Mouse (Mus musculus): ENCODE measurements around the gene Mmp24.

DNA sequence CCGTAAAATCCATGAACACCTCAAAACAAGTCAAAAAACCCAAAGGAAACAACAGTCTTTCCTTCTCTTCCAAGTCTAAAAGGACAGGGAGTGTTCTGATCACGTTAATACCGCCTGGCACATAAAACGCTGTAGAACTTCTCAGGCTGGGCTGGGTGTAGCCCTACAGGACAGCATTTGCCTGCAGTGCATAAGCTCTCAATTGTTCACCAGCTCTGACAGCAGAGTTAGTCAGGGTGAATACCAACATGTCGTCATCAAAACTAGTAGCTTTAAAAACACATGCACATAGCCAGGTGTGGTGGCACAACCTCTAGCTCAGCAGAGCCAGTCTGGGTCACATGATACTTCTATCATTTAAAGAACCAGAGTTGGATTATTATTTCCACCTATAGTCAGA is 45.6 kb downstream of the Mmp24 start:
- TF ChIP-seq POLR2A (IDR thresholded peaks at IDR 0.05; ENCODE audit: low read depth, low read length) (no peak), CTCF (conservative IDR thresholded peaks at IDR 0.05; ENCODE audit: insufficient read depth, insufficient read length, low read depth, low read length) (no peak)
